Mouse (Mus musculus): ENCODE data around the gene Rln3. TPM values are rescaled to one million over a fixed set of nuclear protein-coding genes. Genes with fewer than 3 reads are reported as not detected.
A peak's percentile ranks its signal among the peaks of the same experiment; 100 is the strongest.

Gene Rln3
- total RNA-seq, 2 experiments from 2014 or later = not detected

DNA sequence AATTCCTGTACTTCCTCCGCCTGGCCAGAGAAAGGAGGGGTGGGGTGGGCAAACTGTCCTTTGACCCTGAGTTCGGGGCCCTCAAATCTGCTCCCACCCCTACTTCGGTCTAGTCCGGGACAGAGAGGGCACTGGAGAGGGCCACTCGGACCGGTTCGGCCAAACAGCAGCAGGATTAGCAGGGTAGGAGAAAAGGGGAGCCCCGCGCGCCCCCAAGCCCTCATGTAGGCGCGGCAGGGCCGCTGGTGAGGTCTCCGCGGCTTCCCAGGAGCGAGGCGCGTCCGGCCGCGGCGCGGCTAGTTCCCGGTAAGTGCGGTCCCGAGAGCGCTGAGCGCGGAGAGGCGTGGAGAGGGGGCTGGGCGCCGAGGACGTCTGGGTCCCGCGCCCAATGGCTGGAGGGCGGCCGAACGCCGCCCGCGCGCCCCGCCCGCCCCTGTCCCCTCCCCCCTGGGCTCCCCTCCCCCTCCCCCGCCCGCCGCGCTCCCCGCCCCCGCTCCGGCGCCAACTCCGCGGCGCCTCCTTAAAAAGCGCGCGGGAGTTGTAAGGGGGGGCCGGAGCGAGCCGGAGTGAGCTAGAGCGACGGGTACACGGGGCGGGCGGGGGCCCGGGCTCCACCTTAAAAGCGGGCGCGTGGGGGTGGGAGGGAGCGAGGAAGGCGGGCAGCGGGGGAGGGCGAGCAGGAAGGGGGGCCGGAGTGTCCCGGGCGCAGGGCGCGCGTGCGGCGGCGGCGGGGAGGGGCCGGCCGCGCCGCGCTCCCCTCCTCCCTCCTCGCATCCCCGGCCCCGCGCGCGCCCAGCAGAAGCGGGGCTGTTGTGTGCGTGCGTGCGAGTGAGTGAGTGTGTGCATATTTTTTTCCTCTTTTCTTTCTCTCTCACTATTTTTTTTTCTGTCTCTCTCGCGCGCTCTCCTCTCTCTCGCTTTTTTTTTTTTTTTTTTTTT lies 48.0 kb downstream of the Rln3 start:
- peak; percentile 90 to 95 for DNase-seq

DNA sequence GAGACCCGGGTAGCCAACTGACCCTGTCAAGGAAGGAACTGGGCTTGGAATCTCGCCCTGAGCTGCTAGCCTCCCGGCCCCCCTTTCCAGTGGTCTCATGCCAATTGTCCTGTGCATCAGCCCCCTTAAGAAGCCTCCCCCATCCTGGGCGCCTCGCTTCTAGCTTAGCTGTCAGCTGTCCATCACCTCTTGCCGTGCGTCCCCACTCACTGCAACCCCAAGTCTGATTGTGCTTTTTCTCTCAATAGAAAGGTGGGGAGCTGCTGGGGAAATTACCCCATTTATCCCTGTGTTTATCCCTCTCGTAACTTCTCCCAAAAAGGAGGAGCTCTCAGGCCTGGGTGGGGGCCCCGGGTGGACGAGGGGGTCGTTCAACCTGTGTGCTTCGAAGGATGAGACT lies 48.8 kb downstream of the Rln3 start:
- no peak for DNase-seq

DNA sequence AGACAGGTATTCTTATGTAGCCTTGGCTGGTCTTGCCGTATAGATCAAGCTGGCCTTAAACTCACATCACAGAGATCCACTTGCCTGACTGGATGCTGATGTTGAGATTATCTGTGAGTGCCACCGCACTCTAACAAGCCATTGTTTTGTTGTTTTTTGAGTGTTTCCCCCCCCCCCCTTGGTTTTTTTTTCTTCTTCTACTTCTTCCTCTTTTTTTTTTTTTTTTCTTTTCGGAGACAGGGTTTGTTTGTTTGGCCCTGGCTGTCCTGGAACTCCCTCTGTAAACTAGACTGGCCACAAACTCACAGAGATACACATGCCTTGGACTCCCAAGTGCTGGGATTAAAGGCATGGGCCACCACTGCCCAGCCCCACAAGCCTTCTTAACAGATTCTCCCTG lies 50.8 kb downstream of the Rln3 start:
- DNase-seq = no peak

Small RNA genes within 50 kb of the gene (microRNA-seq; reads per million reads assigned to microRNA genes)
- gene Mir1199 (8.7 to 14.3 reads per million in 2 experiments), gene Mir709 (0 reads per million in 2 experiments), gene Mir8111 (6.5 to 10.6 reads per million in 2 experiments)

Other genes with a start within 250 kb of the Rln3 start
- gene Adgrl1, start 144.9 kb downstream of the Rln3 start, total RNA-seq (2021) = 10 to 100 TPM in 1 of 2 experiments, 1 to 10 TPM in 1; 9.9 to 10.9 TPM
- gene Gm10644, start 89.8 kb downstream of the Rln3 start, total RNA-seq (2021) = 1 to 10 TPM; 1.4 to 1.7 TPM
- 1 to 10 TPM; 1.3 to 2.0 TPM for gene Asf1b, start 89.5 kb downstream of the Rln3 start, total RNA-seq (2021)
- gene Prkaca, start 72.0 kb downstream of the Rln3 start, total RNA-seq (2021) = 100 to 1,000 TPM; 327 to 347 TPM
- gene Samd1, start 47.3 kb downstream of the Rln3 start, total RNA-seq (2021) = 10 to 100 TPM; 22.0 to 26.7 TPM
- gene 1700067K01Rik, start 43.5 kb downstream of the Rln3 start, total RNA-seq (2021) = under 1 TPM in 1 of 2 experiments, not detected in 1; 0.20 TPM
- 1 to 10 TPM; 2.0 to 3.1 TPM for gene 2210011C24Rik, start 32.8 kb downstream of the Rln3 start, total RNA-seq (2021)
- under 1 TPM; 0.30 to 0.33 TPM for gene Palm3, start 23.5 kb downstream of the Rln3 start, total RNA-seq (2021)
- 1 to 10 TPM; 3.1 to 5.4 TPM for gene Il27ra, start 2.4 kb downstream of the Rln3 start, total RNA-seq (2021)
- gene Gm10643, start 20.1 kb upstream of the Rln3 start, total RNA-seq (2021) = 1 to 10 TPM; 4.2 to 5.0 TPM
- gene Rfx1, start 21.8 kb upstream of the Rln3 start, total RNA-seq (2021) = 1 to 10 TPM; 8.3 to 9.1 TPM
- 1 to 10 TPM; 7.2 to 7.3 TPM for gene Dcaf15, start 59.8 kb upstream of the Rln3 start, total RNA-seq (2021)
- gene Podnl1, start 81.0 kb upstream of the Rln3 start, total RNA-seq (2021) = under 1 TPM in 1 of 2 experiments, not detected in 1; 0.10 TPM
- 10 to 100 TPM; 10.9 to 13.0 TPM for gene Cc2d1a, start 102.9 kb upstream of the Rln3 start, total RNA-seq (2021)
- under 1 TPM; 0.35 to 0.59 TPM for gene 4930432K21Rik, start 103.0 kb upstream of the Rln3 start, total RNA-seq (2021)
- 1 to 10 TPM in 1 of 2 experiments, not detected in 1; 1.2 TPM for gene Nanos3, start 140.2 kb upstream of the Rln3 start, total RNA-seq (2021)
- 1 to 10 TPM; 6.4 to 6.6 TPM for gene Zswim4, start 192.1 kb upstream of the Rln3 start, total RNA-seq (2021)
- gene D8Ertd738e, start 204.7 kb upstream of the Rln3 start, total RNA-seq (2021) = 100 to 1,000 TPM; 213 to 219 TPM
- 10 to 100 TPM; 12.0 to 15.1 TPM for gene Mri1, start 212.3 kb upstream of the Rln3 start, total RNA-seq (2021)
- gene Ccdc130, start 225.4 kb upstream of the Rln3 start, total RNA-seq (2021) = 10 to 100 TPM in 1 of 2 experiments, 1 to 10 TPM in 1; 8.8 to 11.0 TPM

All from heart, adult 18-20 months (tissue).